Mouse (Mus musculus) gastrocnemius, adult 18-20 months (tissue): ENCODE data around the gene Trim41. TPM values are rescaled to one million over a fixed set of nuclear protein-coding genes. Genes with fewer than 3 reads are reported as not detected.
A peak's percentile ranks its signal among the peaks of the same experiment; 100 is the strongest.
"Not testable (repeated sequence)": the region's sequence is repeated elsewhere in the genome, so short reads cannot be mapped to it uniquely, and the experiment has no call there.

Source experiments
- DNase-seq: peaks from one replicate; pipeline ENCODE4 v3.0.0; 2021; ENCODE audit warnings: low spot score
- long read RNA-seq, 2 experiments: library from polyadenylated mRNA; stranded (forward); transcript quantifications; one replicate each; pipeline ENCODE4 v2.0.0; 2021
- total RNA-seq, 2 experiments: library from RNA; stranded (reverse); gene quantifications; 2 replicates each; pipeline ENCODE4 v1.2.3; 2021

Trim41 gene
- total RNA-seq, result 10 to 100 TPM; 15.7 to 22.6 TPM
- long read RNA-seq, experiment 1, partial matches to known transcripts, result 3 of 9 reads
- long read RNA-seq, experiment 1, other reads (novel, unspliced or antisense), result 6 of 9 reads
- long read RNA-seq, experiment 2, partial matches to known transcripts, result 4 of 7 reads
- long read RNA-seq, experiment 2, other reads (novel, unspliced or antisense), result 1 of 7 reads

DNA sequence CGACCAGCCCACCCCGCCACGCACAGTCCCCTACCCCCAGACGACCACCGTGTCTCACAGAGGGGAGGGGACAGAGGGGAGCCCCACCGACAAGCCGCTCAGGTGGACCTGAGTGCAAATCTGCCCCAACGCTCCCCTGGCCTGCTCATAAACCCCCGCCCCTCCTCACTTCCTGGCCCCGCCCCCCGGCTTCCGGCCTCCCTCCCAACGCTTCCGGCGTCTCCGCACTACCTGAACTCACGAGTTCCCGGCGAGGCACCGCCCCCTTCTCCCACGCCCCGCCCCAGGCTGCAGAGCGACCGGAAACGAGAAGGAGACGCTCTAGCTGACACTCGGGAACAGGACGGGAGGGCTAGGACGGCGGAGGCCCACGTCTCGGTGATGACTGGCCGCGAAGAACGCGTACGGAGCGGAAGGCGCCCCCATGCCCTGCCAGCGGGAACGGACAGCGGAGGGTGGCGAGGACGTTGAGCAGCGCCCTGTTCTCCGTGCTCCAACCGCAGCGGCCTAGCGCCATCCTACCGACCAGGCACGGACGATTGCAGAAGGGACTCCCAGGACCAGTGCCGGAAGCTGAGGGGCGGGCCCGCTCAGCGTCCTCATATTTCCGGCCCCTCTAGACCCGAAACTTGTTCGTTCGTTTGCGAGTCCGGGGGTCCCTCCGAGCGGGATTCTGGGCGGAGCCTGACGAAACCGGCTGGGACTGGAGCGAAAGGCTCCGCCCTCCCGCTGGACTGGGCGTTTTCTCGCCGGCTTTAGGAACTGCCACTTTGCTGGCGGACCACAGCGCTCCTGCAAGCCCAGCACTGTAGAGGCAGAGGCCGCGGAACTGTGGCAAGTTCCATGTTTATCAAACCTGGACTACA lies at the start of gene Trim41:
Trim41 (minus strand) TSS at position 554 of the 866 bp plus-strand sequence.
- peak; percentile 99 for DNase-seq

DNA sequence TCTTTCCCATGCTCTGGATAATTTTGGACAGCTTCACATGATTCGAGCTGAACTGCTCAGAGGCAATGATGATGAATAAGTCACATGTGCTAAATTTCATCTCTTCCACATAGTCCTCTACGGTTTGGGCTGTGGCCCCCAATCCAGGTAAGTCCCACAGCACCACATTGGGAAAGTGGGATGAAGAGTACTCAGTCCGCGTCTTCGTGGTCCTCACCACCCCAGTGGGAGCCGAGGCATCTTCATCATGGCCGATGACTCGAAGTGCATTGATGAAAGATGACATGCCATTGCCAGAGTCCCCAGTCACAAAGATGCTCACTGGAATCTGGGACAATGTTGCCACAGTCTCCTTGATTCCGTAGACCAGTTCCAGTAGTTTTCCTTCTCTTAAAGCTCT lies 49.3 kb upstream of the Trim41 start:
- DNase-seq, result no peak

DNA sequence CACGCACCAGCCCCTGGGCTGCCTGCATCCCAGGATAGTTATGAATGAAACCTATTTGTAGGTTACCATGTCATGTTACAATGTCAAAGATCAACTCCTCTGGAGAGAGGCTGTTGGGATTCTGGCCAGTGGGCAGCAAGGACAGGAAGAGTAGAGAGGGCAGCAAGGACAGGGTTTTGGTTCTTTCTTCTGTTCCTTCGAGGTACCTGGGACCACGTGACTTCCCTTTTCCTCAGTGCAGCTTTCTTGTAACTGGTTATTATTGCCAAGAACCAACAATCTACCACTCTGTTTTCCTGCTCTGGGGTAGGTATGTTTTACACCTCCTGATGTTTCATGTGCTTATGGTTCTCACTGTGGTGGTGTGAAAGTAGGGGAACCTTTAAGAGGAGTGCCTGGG lies 46.7 kb upstream of the Trim41 start:
- DNase-seq, result no peak

DNA sequence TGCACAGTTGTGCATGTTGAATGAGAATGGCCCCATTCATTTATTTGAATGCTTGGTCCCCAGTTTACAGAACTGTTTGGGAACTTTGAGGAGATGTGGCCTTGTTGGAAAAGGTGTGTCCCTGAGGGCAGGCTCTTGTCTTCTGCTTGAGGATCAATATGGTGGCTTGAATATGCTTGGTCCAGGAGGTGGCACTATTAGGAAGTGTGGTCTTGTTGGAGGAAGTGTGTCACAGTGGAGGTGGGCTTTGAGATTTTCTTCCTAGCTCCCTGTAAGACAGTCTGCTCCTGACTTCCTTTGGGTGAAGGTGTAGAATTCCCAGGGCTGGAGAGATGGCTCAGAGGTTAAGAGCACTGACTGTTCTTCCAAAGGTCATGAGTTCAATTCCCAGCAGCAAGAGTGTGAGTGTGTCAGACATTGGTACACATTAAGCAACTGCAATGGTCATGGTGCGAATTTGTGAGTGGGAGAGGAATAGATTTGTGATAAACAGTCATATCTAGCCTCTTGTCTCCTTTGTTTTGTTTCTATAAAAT lies 45.7 kb upstream of the Trim41 start:
- DNase-seq, result no peak

DNA sequence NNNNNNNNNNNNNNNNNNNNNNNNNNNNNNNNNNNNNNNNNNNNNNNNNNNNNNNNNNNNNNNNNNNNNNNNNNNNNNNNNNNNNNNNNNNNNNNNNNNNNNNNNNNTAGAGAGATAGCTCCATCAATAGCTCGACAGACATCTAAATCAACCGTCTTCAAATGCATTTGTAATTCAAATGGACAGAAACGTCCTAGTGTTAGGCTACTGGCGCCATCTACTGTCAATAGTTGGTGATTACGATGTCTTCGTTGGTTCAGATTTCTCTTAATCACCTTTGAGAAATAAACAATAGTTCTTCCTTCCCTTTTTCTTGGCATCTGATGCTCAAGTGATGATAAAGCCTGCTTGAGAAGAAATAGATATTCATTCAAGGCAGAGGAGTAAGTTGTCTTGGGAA lies 41.9 kb upstream of the Trim41 start:
- DNase-seq, result peak; percentile 72

DNA sequence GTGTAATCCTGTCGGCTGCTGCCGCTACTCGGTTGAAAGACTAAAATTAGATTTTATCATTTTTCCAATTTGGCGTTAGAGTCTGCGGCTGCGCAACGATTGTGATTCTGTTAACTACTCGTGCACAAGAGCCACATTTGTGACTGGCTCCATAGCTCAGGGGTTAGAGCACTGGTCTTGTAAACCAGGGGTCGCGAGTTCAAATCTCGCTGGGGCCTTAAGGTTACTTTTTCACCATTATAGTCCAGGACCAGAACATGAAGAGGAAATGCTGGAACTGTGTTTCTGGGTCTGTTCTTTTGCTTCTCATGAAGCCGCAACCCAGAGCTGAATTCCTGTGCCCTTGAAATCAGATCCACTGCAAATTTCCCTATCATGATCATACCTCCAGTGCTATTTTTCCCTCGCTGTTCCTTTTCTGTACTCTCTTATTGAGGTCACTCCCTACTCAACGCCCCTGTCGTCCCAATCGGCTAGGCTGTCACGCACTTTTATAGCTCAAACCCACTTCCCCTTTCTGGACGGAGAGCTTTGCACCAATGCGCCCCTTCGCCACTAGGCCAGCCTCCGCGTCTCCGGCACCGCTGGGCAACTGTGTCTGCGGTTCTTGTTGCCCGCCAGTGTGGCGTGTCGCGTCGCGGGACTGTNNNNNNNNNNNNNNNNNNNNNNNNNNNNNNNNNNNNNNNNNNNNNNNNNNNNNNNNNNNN lies 36.5 kb upstream of the Trim41 start:
- peak; percentile 91 for DNase-seq

DNA sequence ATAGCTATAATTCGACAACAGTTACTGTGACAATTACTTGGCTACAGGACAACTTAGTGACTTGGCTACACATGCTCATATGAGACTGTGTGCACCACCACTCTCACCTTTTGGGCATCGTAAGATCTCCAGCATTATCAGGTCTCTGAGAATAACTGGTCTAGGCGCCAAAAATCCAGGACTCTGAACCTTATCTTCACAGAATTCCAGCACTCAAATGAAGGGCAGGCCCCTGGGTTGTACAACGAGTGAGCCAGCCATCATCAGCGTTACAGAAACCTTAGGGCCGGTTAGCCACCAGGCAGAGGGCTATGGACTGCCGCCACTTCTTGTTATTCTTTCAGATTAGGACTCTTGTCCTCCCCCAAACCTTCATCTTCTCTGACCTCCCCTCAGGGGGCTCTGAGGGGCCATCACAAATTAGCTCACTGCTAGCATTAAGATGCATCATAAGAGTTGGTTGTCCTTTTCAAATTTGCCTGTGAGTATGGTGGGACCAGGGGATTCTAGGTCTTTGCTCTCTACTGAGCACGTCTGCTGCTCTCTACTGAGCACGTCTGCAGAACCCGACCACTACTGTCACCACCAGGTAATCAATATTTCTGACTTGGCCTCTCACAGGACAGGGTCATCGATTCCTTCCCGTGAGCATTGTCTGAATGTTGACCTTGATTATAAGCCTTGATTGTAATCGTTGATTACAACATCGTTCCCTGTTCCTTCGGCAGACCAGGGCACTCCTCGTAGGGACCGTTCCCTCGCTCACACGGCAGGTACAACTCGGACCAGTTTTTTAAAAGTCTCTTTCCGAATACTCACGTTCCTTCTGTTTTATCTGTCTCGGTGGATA lies 35.7 kb upstream of the Trim41 start:
- no peak for DNase-seq

DNA sequence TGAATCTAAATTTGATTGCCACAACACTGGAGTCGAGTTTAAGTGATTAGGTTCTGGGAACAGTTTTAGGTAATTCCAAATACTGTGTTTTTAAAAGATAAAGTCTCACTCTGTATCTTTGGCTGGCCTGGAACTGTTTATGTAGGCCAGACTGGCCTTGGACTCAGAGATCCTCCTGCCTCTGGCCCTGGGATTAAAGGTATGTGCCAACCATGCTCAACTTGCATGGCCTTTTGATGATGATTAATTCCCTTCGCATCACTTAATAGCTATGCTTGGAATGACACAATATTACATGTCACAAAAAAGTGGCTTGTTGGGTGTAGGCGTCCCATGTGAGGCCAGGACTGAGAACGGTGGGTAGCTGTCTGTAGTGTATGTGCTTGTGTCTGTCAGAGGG lies 35.0 kb upstream of the Trim41 start:
- DNase-seq, result no peak

DNA sequence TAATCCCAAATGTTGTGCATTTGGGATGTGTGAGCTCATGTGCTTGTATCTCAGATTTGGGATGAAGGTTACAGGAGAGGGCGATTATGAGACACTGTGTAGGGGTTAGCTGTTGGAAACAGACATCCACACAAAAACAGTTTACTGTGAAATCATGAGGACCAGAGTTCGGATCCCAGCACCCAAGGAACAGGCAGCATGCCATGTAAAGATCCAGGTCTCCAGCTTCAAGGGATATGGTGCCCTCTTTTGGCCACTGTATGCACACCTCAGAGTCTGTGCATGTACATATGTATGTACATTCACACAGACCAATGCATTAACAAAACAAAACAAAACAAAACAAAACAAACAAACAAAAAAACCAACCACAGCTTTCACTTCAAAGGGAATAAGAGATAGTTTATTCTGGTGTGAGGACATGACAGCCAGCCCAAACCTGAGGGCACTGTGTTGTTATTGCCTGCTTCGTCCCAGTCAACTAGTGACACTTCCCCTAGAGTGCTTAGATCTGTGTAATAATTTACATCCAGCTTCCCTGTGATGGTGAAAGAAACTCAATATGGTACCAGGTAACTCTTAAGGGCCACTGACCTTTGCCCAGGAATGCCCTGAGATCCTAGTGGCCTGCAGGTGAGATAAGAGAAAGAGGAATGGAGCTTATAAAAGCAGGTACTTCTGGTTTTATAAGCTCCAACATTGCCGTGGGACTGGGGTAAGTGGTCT lies 34.3 kb upstream of the Trim41 start:
- no peak for DNase-seq

DNA sequence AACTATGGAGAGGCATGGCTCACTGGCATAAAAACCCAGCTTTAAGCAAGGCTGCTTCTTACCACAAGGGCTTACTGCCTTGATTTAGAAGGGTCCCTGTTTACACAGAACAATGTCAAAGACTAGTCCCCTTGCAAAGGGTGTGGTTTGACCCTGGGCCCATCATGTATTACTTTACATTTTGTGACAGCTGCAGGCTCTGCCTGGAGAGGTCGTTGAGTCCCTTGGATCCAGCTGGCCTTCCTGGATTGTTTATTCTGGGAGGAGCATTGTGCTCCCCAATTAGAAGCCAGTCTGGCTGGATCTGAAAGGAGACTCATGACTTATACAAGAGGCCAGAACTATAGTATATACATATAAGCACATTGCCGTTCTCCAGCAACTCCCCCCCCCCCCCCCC lies 33.1 kb upstream of the Trim41 start:
- no peak for DNase-seq

DNA sequence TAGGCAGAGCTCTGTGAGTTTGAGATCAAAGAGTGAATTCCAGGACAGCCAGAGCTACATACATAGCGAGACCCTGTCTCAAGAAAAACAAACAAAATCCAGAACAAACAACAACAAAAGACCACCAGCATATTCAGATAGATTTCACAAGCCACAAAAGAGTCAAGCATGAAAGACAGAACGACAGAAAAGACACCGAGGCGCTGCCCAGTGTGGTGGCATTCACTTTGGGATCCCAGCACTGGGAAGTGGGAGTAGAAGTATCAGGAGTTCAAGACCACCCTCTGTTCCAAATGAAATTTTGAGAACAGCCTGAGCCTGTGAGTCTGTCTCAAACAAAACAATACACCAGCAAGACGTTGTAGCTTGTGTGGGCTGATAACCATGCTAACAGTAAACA lies 29.7 kb upstream of the Trim41 start:
- no peak for DNase-seq

DNA sequence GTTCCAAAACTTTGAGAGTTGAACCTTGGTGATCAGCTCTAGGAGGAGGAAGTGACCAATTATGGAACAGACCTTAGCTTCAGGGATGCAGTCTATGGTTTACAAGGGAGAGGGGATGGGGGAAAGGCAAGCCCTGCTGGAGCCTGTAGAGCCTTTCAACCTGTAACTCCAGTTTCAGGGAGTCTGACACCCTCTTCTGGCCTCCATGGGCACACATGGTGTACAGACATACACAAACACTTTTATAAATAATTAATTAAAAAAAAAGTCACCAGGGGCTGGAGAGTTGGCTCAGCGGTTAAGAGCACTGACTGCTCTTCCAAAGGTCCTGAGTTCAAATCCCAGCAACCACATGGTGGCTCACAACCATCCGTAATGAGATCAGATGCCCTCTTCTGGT lies 29.2 kb upstream of the Trim41 start:
- not testable (repeated sequence) for DNase-seq

DNA sequence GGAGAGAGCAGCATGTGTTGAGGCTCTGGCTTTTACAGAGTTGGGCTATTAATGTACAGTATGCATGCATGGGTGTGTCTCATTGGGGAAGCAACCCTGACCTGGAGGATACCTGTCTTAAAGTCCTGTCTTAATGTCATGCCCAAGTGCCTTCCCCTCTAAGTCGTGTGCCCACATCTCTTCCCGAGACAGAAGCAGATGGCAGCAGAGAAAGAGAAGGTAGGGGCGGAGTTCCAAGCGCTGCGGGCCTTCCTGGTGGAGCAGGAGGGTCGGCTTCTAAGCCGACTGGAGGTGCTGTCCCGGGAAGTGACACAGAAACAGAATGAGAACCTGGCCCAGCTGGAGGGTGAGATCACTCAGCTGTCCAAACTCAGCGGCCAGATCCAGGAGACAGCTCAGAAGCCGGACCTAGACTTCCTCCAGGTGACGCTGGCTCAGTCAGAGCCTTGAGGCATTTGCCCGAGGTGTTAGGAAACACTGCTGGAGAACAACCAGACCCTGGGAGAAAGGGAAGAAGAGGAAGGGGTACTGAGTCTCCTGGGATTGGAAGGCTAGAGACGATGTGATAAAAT lies 28.2 kb upstream of the Trim41 start:
- peak; percentile 52 for DNase-seq

DNA sequence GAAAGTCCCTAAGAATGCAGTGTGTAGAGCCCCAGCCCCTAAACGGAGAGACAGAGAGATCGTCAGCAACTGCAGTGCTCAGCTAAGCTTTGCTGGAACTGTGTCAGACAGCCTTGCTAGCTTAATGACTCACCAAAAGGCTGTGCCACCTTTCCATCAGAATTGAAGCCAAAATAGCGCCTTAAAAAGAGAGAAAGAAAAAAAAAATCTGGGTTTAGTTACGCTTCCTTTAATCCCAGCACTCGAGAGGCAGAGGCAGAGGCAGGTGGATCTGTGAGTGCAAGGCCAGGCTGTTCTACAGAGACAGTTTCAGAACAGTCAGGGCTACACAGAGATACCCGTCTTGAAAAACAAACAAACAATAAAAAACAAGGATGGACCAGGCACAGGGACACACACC lies 27.2 kb upstream of the Trim41 start:
- DNase-seq, result no peak

DNA sequence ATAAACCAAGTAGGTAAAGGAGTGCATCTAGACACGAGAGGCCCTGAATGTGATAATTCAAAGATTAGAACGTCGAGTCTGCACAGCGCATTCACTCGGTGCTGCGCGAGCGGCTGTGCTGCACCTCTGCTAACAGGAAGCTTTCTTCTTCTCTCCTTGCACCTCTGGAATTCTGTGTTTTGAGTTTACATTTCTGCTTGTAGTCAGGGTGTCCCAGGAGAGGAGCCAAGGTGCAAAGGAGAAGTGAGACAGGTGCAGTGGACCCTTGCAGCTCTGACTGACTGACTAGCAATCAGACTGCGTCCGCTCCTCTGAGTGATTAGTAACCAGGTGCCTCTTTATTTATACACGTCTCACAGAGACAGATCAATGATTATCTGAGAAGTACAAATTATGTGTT lies 26.0 kb upstream of the Trim41 start:
- no peak for DNase-seq

DNA sequence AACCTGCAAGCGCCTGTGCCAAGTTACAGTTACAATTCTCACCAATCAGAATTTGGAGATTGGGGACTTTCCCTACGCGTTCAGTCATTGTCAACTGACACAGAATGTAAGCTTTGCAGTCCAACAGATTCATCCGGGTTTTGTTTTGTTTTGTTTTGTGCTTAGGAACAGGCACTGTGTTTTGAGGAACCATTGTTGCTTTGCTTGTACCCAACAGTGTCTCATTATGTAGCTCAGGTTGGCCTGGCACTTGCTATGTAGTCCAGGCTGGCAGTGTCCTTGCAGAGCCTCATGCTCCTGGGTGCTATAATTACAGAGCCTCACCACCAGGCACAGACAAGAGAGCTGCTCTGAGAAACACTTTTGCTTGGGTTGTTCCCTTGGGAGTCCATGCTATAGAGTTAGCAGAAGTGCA lies 25.2 kb upstream of the Trim41 start:
- no peak for DNase-seq

DNA sequence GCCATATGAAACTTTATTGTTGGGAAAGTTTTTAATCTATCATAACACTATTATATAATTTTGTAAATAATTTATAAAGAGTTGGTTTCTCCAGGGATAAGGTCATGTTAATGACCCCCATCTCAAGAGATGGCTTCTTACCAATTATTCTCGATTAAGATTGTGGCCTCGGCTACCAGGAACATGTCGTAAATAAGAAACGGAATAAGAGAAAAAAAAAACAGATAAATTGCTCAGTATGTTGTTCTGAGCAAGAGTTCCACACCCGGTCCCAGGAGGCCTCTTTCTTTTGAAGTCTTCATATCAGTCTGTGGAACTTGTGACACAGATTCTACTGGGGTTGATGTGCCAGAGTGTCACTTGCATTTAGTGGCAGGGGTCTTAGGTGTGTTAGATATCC lies 24.1 kb upstream of the Trim41 start:
- no peak for DNase-seq

DNA sequence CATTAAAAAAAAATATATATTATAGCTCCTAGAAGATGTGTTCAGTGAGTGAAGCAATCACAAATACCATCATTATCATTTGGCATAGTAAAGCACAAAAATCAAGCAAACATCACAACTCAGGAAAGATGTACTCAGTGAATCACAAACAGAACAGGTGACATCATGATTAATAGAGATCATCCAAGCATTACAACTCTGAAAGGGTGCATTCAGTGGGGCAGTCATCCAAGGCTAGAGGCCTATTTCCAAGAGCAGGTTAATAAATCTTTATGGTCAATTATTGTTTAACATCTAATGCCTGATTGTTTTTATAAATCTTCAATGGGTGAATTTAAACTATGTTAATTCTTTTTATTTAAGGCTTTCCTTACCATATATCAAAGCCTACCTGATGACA lies 23.7 kb upstream of the Trim41 start:
- no peak for DNase-seq

DNA sequence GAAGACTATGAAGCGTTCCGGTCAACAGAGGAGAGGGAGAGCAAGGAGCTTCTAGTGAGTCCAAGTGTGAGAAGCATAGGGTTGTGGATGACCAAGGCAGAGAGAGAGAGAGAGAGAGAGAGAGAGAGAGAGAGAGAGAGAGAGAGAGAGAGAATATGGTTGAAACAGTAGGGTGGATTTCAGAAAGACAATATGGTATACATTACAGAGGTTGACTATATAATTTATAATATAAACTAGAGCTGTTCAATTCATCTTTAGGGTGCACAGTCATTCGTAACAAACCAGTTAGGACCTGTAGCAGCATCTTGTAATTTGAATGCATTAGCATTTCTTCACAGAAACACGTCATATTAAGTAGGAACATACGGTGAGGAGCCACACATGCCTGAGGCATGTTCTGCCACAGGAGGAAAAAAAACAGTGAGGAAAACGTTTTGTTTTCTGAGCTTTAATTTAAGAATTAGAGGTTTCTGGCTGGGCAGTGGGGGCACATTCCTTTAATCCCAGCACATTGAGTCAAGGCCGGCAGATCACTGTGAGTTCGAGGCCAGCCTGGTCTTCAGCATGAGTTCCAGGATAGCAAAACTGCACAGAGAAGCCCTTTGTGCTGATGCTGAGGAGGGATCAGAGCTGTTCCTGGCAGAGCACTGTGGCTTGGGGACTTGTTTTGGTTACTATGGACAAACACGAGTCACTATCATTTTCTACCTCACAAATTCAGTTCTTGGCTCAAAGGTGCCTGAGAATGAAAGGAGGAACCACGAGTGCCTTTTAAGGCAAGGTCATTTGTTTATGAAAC lies 21.9 kb upstream of the Trim41 start:
- DNase-seq, result no peak
